Mouse (Mus musculus) liver, postnatal 0 days (tissue): ENCODE data around the gene Dgki.

Experiments used
- CTCF ChIP-seq: sonication (generic); IDR thresholded peaks from 2 replicates; pipeline ENCODE4 v1.5.1; 2016; ENCODE audit warnings: antibody characterized with exemption, low read depth
- EP300 ChIP-seq: IDR thresholded peaks from 2 replicates; pipeline ENCODE4 v1.6.1; 2016; ENCODE audit warnings: antibody characterized with exemption, low read depth, mild to moderate bottlenecking

DNA sequence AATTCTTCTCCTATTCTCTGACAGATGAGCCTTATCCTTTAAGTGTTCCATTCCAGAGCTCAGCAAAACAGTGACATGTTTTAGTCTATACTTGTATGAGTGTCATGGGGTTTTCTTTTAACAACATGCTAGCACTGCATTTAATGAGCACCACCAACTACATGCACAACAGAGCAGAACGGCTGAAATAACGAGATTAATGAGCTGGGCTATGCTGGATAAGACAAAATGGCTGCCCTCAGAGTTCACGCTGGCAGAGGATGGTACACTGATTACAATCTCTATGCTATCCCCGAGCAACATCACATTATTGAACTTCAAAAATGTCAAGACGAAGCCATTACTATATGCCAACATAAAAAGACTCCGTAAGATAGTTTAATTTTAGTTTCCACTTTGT, 264.3 kb downstream of the Dgki start:
- TF ChIP-seq CTCF (no peak), EP300 (no peak)
